Mouse (Mus musculus) kidney, postnatal 10 days (tissue): ENCODE measurements at regions not wholly inside any gene's neighbourhood (a gene's known extent, or its start where the extent isn't known, plus 50 kb on each side); places are given as distances from the start of the nearest gene placed in this dataset.
A peak's percentile ranks its signal among the peaks of the same experiment; 100 is the strongest.
"Not testable (repeated sequence)": the region's sequence is repeated elsewhere in the genome, so short reads cannot be mapped to it uniquely, and the experiment has no call there.

ENCODE experiments used
- DNase-seq: peaks from one replicate; pipeline ENCODE4 v3.0.0; 2021; ENCODE audit warnings: mixed read lengths

GRCm38 (mm10) chr7:138758386-138758785 is 87.5 kb upstream of the Ppp2r2d start:
- DNase-seq: no peak

GRCm38 (mm10) chr7:138748442-138748841 is 97.4 kb upstream of the Ppp2r2d start:
- DNase-seq: no peak

DNA sequence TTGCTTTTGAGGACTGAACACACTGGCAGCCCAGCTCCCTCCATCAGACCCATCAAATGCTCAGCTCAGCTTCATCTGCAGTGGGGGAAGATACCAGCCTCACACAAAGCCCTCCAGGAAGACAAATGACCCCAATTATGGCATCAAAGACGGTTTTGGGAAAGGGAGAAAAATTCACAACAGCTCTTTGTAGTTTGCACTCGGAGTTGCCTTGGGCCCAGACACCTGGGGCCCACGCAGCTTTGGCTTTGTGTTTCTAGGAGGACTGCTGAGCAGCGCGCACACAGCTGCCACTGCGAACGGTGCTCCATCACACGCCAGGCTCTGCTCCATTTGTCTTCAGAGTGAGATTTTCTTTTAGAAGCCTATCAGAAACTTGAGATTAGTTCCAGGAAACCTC is 99.3 kb upstream of the Ppp2r2d start:
- DNase-seq: no peak

GRCm38 (mm10) chr7:138742516-138742845 is 103.4 kb upstream of the Ppp2r2d start:
- no peak for DNase-seq

GRCm38 (mm10) chr7:138741816-138742515 is 103.9 kb upstream of the Ppp2r2d start:
- no peak for DNase-seq

- peak; percentile 76 for DNase-seq
These were observed 111.6 kb upstream of the Ppp2r2d start for GRCm38 (mm10) chr7:138734254-138734653.

- DNase-seq: peak; percentile 12
These were observed 121.0 kb upstream of the Ppp2r2d start for GRCm38 (mm10) chr7:138724829-138725228.

DNA sequence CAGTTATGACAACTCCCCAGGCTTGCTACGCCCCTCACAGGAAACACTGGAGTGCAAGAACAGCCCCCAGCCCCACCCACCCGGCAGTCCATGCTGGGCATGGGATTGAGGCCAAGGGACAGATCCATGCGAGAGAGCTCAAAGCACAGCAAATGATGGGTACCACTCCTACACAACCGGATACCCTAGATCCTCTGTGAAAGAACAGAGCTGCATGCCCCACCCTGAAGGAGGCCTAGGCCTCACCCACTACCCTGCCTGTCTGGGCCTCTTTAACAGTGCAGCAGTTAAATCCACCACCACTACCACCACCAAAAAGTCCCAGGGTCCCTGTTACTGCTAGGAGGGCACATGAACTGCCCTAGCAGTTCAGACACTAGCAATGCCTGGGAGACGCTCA is 126.3 kb upstream of the Ppp2r2d start:
- DNase-seq: no peak

- DNase-seq: no peak
These were observed 126.8 kb upstream of the Ppp2r2d start for GRCm38 (mm10) chr7:138719115-138719514.

DNA sequence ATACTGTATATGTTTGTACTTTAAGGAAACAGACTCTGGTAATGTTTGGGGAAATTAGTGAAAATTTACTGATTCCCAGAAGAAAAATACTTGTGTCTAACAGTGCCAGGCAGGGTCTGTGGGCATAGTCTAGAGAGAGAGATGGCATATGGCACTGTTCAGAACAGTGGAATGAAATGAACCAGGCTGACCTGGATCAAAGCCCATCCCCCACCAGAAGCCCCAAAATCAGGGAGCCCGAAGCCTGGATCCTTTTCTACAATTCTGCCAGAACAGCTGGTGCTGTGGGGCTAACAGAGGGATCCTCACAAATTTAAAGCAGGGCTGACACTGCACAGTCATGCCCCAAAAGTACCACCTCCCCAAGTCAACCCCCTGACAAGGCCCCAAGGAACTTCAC is 131.1 kb upstream of the Ppp2r2d start:
- DNase-seq: no peak

- no peak for DNase-seq
These were observed 137.5 kb upstream of the Ppp2r2d start for GRCm38 (mm10) chr7:138708373-138708772.

GRCm38 (mm10) chr7:138699599-138699998 is 146.3 kb upstream of the Ppp2r2d start:
- DNase-seq: not testable (repeated sequence)

DNA sequence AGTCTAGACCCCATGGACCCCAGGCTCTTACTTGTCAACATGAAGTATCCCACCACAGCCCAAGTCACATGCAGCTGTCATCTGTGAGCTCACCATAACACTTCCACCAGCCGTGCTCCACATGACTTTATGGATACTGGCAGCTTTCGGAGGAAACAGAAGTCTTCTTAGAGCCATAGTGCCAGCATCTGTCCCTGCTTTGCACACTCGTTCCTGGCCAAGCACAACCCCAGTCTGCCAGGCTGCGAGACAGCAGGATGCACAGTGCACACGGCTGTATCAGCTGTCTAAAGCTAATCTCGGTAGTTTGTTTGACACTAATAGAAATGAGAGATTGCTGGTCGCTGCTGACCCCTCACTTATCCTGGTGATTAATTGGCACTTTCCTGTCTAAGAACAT is 163.7 kb upstream of the Ppp2r2d start:
- no peak for DNase-seq

DNA sequence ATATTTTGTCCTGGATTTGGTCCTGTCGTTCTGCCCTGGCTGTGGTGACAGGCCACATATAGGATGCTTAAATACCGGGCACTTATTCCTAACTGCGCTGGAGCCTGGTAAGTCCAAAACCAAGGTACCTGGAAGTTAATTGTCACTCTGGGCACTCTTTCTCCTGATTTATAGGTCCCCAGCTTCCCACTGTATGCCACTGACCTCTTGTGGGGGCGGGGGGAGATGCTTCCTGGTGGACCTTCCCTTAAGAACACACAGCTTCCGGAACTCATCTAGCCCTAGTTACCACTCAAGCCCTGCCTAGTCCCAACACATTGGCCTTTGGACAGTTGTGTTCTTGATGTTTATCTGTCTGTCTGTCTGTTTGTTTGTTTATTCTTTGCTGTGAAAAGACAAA is 165.3 kb upstream of the Ppp2r2d start:
- peak; percentile 19 for DNase-seq

DNA sequence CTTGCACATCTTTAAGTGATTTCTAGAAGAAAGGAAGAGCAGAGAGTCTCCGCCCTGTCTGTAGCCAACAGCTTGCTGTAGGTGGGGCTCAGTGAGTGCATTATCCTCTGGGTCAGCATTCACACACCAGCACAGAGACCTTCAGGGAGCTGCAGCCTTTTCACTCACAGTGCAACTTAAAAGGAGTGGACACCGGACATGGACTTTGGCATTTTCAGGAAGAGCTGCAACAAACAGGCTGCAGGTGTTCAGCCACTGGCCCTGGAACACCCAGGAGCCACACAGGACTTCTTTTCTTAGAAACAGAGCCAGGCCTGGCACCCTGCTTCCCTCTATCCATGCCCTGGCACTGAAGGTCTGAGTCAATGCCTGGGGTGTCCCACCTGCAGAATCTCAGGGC is 166.3 kb upstream of the Ppp2r2d start:
- peak; percentile 10 for DNase-seq

- DNase-seq: no peak
These were observed 172.9 kb upstream of the Ppp2r2d start for GRCm38 (mm10) chr7:138672959-138673358.

DNA sequence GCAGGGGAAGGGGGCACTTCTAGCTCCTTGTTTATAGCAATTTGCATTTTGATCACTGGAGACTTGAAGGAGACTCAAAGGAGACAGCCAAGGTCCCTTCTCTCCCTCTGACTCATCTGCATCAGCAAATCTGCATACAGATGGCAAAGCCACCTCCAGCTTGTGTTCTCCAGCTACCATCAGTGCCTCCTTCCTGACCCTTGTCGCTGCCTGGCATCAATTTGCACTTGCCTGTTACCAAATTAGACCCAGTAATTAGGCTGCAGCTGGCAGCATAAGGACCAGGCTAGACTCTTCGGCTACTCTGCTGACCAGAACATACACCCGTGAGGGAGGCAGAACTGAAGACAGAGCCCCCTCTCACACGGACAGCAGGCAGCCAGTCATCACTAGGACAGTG is 177.5 kb upstream of the Ppp2r2d start:
- DNase-seq: no peak

DNA sequence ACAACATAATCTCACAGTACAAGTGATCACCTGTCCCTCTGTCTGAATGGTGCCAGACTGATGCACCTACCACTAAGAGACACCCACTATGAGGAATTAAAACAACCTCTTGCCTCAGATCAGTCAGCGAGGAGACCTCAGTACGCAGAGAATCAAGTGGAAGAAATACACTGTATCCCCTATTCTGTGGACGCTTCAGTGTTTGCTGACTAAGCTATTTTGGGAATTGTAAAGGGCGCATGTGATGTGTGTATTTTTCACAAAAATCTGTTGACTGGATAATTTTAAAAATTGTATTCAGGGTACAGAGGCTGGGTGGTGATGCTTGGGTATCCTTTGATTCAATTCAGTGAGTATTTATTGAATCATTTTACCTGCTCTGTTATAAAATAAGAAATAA is 185.8 kb upstream of the Ppp2r2d start:
- no peak for DNase-seq

DNA sequence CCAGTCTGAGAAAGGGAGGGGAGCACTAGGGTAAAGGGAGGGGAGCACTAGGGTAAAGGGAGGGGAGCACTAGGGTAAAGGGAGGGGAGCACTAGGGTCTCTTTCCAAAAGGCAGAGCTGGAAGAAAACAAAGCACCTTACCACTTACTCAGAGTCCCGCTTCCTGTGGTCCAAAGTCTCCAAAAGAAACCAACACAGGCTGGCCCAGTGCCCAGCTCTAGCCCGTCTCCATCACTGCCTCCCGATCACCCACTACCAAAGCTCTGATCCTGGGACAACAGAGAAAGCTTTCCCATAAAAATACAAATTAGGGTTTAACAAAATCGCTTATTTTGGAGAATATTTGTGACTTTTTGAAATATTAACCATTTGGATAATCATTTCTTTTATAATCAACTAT is 188.4 kb upstream of the Ppp2r2d start:
- DNase-seq: peak; percentile 65

DNA sequence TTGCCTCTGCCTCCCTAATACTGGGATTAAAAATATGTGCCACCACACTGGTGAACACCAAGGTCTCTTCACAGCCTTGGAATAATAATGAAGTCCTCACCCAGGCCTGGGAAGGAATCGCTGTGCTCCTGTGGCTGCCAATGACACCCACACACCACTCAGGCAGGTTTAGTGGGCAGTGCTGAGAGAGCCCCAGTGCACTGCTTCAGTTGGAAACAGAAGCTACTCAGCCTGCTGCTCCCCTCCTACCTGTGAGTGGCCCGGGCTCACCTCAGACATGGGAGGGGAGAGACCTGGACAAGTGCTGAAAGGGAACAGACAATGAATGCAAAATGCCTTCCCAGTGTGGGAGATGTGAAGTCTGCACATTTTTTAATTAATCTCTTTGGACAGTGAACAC is 188.8 kb upstream of the Ppp2r2d start:
- peak; percentile 18 for DNase-seq

DNA sequence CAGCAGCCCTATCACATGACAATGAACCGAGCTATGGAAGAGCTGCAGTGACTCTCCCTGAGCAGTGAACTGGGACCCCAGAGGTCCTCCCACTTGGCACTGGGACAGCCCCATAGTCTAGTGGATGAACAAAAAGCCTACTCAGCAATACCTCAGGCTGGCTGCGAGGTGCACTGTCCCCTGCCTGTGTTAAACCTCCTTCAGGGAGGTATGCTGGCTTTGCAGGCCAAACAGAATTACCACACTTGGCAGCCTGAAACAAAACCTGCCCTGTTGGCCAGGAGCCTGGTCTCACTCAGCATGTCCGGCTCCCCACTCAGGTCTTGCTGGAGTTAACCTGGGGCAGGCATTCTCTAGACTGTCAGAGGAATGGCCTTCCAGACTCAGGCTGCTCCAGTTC is 189.9 kb upstream of the Ppp2r2d start:
- peak; percentile 76 for DNase-seq

DNA sequence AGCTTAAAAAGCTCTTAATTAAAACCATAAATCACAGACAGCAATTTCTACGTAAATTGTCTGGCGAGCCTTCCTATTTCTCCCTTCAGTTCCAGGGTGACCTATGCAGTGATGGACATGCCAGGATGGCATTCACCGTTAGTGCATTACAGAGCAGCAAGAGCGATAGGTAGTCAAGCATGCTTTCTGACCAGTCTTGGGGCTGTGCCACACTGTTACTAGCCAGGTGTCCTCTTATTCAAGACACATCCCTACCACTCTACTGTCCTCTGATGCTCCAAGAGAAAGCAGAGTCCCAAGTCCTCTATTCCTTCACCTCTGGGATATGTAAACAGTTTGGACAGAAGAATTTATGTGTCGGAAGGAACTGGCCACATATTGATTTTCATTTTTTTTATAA is 194.9 kb upstream of the Ppp2r2d start:
- no peak for DNase-seq

DNA sequence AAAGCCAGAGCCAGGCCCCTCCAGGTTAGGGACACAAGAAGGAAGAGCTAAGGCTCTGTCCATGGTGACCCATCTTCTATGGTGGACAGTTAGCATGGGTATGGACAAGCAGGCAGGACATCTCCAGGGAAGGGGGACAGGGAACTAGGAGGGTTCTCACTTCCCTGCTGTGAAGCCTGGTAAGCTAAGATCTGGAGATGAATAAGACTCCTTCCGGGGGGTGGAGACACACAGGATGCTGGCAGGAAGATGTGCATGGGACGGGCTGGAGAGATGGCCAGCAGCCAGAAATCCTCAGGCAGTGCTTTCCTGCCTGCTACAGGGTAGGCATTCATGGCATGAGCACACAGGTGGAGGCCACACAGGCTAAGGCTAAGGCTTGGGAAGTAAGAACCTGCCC is 198.2 kb upstream of the Ppp2r2d start:
- DNase-seq: no peak

- no peak for DNase-seq
These were observed 205.2 kb upstream of the Ppp2r2d start for GRCm38 (mm10) chr7:138640492-138641165.

- peak; percentile 19 for DNase-seq
These were observed 206.3 kb upstream of the Ppp2r2d start for GRCm38 (mm10) chr7:138639541-138639940.
